Mouse (Mus musculus) embryo, embryonic 10.5 days (tissue): ENCODE data around the gene Gm20696.

Experiments
- DNase-seq: peaks from one replicate; pipeline ENCODE4 v3.0.0-alpha.2; 2015; ENCODE audit warnings: low spot score

The Gm20696 gene

GRCm38 (mm10) chr6:99566921-99567320 lies 99.7 kb downstream of the Gm20696 start:
- DNase-seq, result no peak

- no peak for DNase-seq
Measured at GRCm38 (mm10) chr6:99564766-99565165, 101.8 kb downstream of the Gm20696 start.

- DNase-seq, result no peak
Measured at GRCm38 (mm10) chr6:99556950-99557349, 109.6 kb downstream of the Gm20696 start.

- no peak for DNase-seq
Measured at GRCm38 (mm10) chr6:99552816-99553215, 113.8 kb downstream of the Gm20696 start.

- DNase-seq, result no peak
Measured at GRCm38 (mm10) chr6:99546416-99546815, 120.2 kb downstream of the Gm20696 start.

GRCm38 (mm10) chr6:99545437-99545836 lies 121.2 kb downstream of the Gm20696 start:
- no peak for DNase-seq

GRCm38 (mm10) chr6:99541105-99541504 lies 125.5 kb downstream of the Gm20696 start:
- DNase-seq, result no peak

- no peak for DNase-seq
Measured at GRCm38 (mm10) chr6:99540653-99541052, 125.9 kb downstream of the Gm20696 start.

GRCm38 (mm10) chr6:99540146-99540545 lies 126.5 kb downstream of the Gm20696 start:
- DNase-seq, result no peak

- DNase-seq, result no peak
Measured at GRCm38 (mm10) chr6:99538194-99538941, 128.2 kb downstream of the Gm20696 start.

- no peak for DNase-seq
Measured at GRCm38 (mm10) chr6:99534211-99534745, 132.3 kb downstream of the Gm20696 start.

GRCm38 (mm10) chr6:99532458-99532857 lies 134.1 kb downstream of the Gm20696 start:
- no peak for DNase-seq

GRCm38 (mm10) chr6:99528972-99529371 lies 137.6 kb downstream of the Gm20696 start:
- no peak for DNase-seq

- no peak for DNase-seq
Measured at GRCm38 (mm10) chr6:99527457-99528105, 139.0 kb downstream of the Gm20696 start.

- peak; percentile 48 for DNase-seq
Measured at GRCm38 (mm10) chr6:99525351-99525750, 141.2 kb downstream of the Gm20696 start.

- no peak for DNase-seq
Measured at GRCm38 (mm10) chr6:99523679-99524370, 142.8 kb downstream of the Gm20696 start.

GRCm38 (mm10) chr6:99523109-99523632 lies 143.4 kb downstream of the Gm20696 start:
- DNase-seq, result peak; percentile 91

- DNase-seq, result peak; percentile 83
Measured at GRCm38 (mm10) chr6:99522359-99523108, 144.1 kb downstream of the Gm20696 start, which contains the start of gene Foxp1. Gene Foxp1, minus strand, starts transcription at chr6:99522721.

GRCm38 (mm10) chr6:99521641-99522358 lies 144.8 kb downstream of the Gm20696 start:
- peak; percentile 70 for DNase-seq

- peak; percentile 84 for DNase-seq
Measured at GRCm38 (mm10) chr6:99521038-99521640, 145.5 kb downstream of the Gm20696 start.

GRCm38 (mm10) chr6:99520676-99521037 lies 145.9 kb downstream of the Gm20696 start:
- no peak for DNase-seq
